Mouse (Mus musculus): ENCODE results near the gene Lrrc42.

GRCm38 (mm10) chr4:107300902-107301555, 47.7 kb upstream of the Lrrc42 start:
- TF ChIP-seq POLR2A (IDR thresholded peaks at IDR 0.05; ENCODE audit: control insufficient read depth in 1 of 2, insufficient read depth in 1 of 2, low read depth in 1 of 2, low read length in 2 of 2, poor library complexity in 1 of 2) (no peak), MAZ (IDR thresholded peaks at IDR 0.05; ENCODE audit: low read depth, low read length) (no peak), CTCF (IDR thresholded peaks at IDR 0.05 in 2 of 3, conservative IDR thresholded peaks at IDR 0.05 in 1 of 3; ENCODE audit: control insufficient read depth in 1 of 3, insufficient read depth in 1 of 3, low read depth in 2 of 3, low read length in 3 of 3, poor library complexity in 1 of 3, severe bottlenecking in 1 of 3) (no peak), USF2 (IDR thresholded peaks at IDR 0.05; ENCODE audit: borderline replicate concordance in 1 of 2, insufficient read depth in 1 of 2, low read depth in 1 of 2, low read length in 2 of 2) (no peak), JUND (IDR thresholded peaks at IDR 0.05; ENCODE audit: low read depth, low read length) (no peak), CHD2 (IDR thresholded peaks at IDR 0.05; ENCODE audit: low read length) (no peak), USF1 (IDR thresholded peaks at IDR 0.05; ENCODE audit: low read depth, low read length) (no peak), ZMIZ1 (IDR thresholded peaks at IDR 0.05; ENCODE audit: low read depth, low read length) (no peak)

Measured in MEL (cell line).